Mouse (Mus musculus) MEL (cell line): ENCODE measurements around the gene Liph. TPM values are rescaled to one million over a fixed set of nuclear protein-coding genes. Genes with fewer than 3 reads are reported as not detected.

Experiments used
- DNase-seq: peaks from one replicate; pipeline ENCODE4 v3.0.0; 2011; ENCODE audit warnings: low read depth, low spot score
- H3K27ac ChIP-seq: 2 replicates; pipeline ENCODE4 v1.5.1; 2012; ENCODE audit warnings: low read depth, mild to moderate bottlenecking, control low read depth, low read length, moderate library complexity; ENCODE audit not compliant: control insufficient read depth
- H3K27me3 ChIP-seq, 2 experiments: fragments of 150-350 bp in 1 of 2; sonication (generic) in 1 of 2; 2 replicates each; pipeline ENCODE4 v1.6.1; 2012; ENCODE audit warnings: low read length in 2 of 2, mild to moderate bottlenecking in 2 of 2, improper control_type of control experiment in 1 of 2, moderate library complexity in 1 of 2; ENCODE audit not compliant: insufficient read depth in 2 of 2, control insufficient read depth in 1 of 2
- H3K36me3 ChIP-seq, 2 experiments: 2 replicates each; pipeline ENCODE4 v1.6.1; 2012 to 2014; ENCODE audit warnings: low read length in 2 of 2, improper control_type of control experiment in 1 of 2, inconsistent platforms in 1 of 2, mild to moderate bottlenecking in 1 of 2; ENCODE audit not compliant: insufficient read depth in 2 of 2, control insufficient read depth in 1 of 2
- H3K4me1 ChIP-seq, 2 experiments: fragments of 150-350 bp in 1 of 2; sonication (generic) in 1 of 2; 2 replicates each; pipeline ENCODE4 v1.6.1; 2012; ENCODE audit warnings: low read length in 2 of 2, improper control_type of control experiment in 1 of 2, mild to moderate bottlenecking in 1 of 2; ENCODE audit not compliant: insufficient read depth in 2 of 2, control insufficient read depth in 1 of 2
- H3K4me3 ChIP-seq, 2 experiments: fragments of 150-350 bp in 1 of 2; sonication (generic) in 1 of 2; 2 replicates each; pipeline ENCODE4 v1.5.1; 2012; ENCODE audit warnings: low read depth in 2 of 2, low read length in 2 of 2, mild to moderate bottlenecking in 2 of 2, moderate library complexity in 2 of 2, control low read depth in 1 of 2, improper control_type of control experiment in 1 of 2; ENCODE audit not compliant: control insufficient read depth in 1 of 2, insufficient read depth in 1 of 2
- H3K79me2 ChIP-seq: 2 replicates; pipeline ENCODE4 v1.6.1; 2012; ENCODE audit warnings: mild to moderate bottlenecking, low read length, moderate library complexity; ENCODE audit not compliant: control insufficient read depth, poor library complexity, insufficient read depth
- H3K9ac ChIP-seq: 2 replicates; pipeline ENCODE4 v1.6.1; 2012; ENCODE audit warnings: low read depth, mild to moderate bottlenecking, control low read depth, low read length, moderate library complexity; ENCODE audit not compliant: control insufficient read depth, poor library complexity, severe bottlenecking
- H3K9me3 ChIP-seq: fragments of 150-350 bp; sonication (generic); replicated peaks from 2 replicates; pipeline ENCODE4 v1.6.1; 2012; ENCODE audit warnings: mild to moderate bottlenecking, low read length, improper control_type of control experiment, moderate library complexity; ENCODE audit not compliant: insufficient read depth
- CHD2 ChIP-seq: IDR thresholded peaks from 2 replicates; pipeline ENCODE4 v1.6.1; 2011; ENCODE audit warnings: low read length, improper control_type of control experiment
- CTCF ChIP-seq, 3 experiments: IDR thresholded peaks in 2 of 3; conservative IDR thresholded peaks in 1 of 3; 2 replicates each; pipeline ENCODE4 v1.5.1; 2011 to 2012; ENCODE audit warnings: low read length in 3 of 3, low read depth in 2 of 3, mild to moderate bottlenecking in 2 of 3, improper control_type of control experiment in 1 of 3, inconsistent platforms in 1 of 3, mixed read lengths in 1 of 3, moderate library complexity in 1 of 3; ENCODE audit not compliant: control insufficient read depth in 1 of 3, insufficient read depth in 1 of 3, poor library complexity in 1 of 3, severe bottlenecking in 1 of 3
- EP300 ChIP-seq, 2 experiments: IDR thresholded peaks; 2 replicates each; pipeline ENCODE4 v1.6.1; 2011; ENCODE audit warnings: improper control_type of control experiment in 2 of 2, low read length in 2 of 2, low read depth in 1 of 2, mild to moderate bottlenecking in 1 of 2
- JUND ChIP-seq: IDR thresholded peaks from 2 replicates; pipeline ENCODE4 v1.6.1; 2011; ENCODE audit warnings: low read depth, mild to moderate bottlenecking, improper control_type of control experiment, low read length
- KAT2A ChIP-seq: conservative IDR thresholded peaks from 2 replicates; pipeline ENCODE4 v1.6.1; 2012; ENCODE audit warnings: low read depth, low read length, improper control_type of control experiment, inconsistent platforms
- MAFK ChIP-seq: IDR thresholded peaks from 2 replicates; pipeline ENCODE4 v1.6.1; 2011; ENCODE audit warnings: low read depth, mild to moderate bottlenecking, low read length, improper control_type of control experiment, borderline replicate concordance
- MAZ ChIP-seq: IDR thresholded peaks from 2 replicates; pipeline ENCODE4 v1.6.1; 2012; ENCODE audit warnings: low read depth, mild to moderate bottlenecking, inconsistent platforms, low read length, improper control_type of control experiment
- MEF2A ChIP-seq: IDR thresholded peaks from 2 replicates; pipeline ENCODE4 v1.6.1; 2014; ENCODE audit warnings: low read depth, mild to moderate bottlenecking, inconsistent platforms, low read length, improper control_type of control experiment; ENCODE audit not compliant: poor library complexity, insufficient replicate concordance, severe bottlenecking; ENCODE audit errors: extremely low read depth
- MYB ChIP-seq: IDR thresholded peaks from 2 replicates; pipeline ENCODE4 v1.6.1; 2011; ENCODE audit warnings: mild to moderate bottlenecking, low read depth, low read length, improper control_type of control experiment
- NELFE ChIP-seq: IDR thresholded peaks from 2 replicates; pipeline ENCODE4 v1.6.1; 2011; ENCODE audit warnings: low read depth, low read length, improper control_type of control experiment
- NRF1 ChIP-seq: IDR thresholded peaks from 2 replicates; pipeline ENCODE4 v1.6.1; 2014; ENCODE audit warnings: low read depth, mild to moderate bottlenecking, inconsistent platforms, low read length, improper control_type of control experiment, moderate library complexity; ENCODE audit not compliant: poor library complexity, insufficient read depth, severe bottlenecking
- POLR2AphosphoS2 ChIP-seq: IDR thresholded peaks from 2 replicates; pipeline ENCODE4 v1.6.1; 2011; ENCODE audit warnings: low read length, improper control_type of control experiment
- RAD21 ChIP-seq: IDR thresholded peaks from 2 replicates; pipeline ENCODE4 v1.6.1; 2011; ENCODE audit warnings: mild to moderate bottlenecking, low read depth, low read length, improper control_type of control experiment
- SIN3A ChIP-seq: IDR thresholded peaks from 2 replicates; pipeline ENCODE4 v1.6.1; 2012; ENCODE audit warnings: low read length, improper control_type of control experiment, inconsistent platforms
- SMC3 ChIP-seq: IDR thresholded peaks from 2 replicates; pipeline ENCODE4 v1.6.1; 2011; ENCODE audit warnings: low read depth, low read length, improper control_type of control experiment
- TCF12 ChIP-seq: IDR thresholded peaks from 2 replicates; pipeline ENCODE4 v1.6.1; 2014; ENCODE audit warnings: low read depth, mild to moderate bottlenecking, inconsistent platforms, low read length, improper control_type of control experiment, moderate library complexity
- UBTF ChIP-seq: IDR thresholded peaks from 2 replicates; pipeline ENCODE4 v1.6.1; 2012; ENCODE audit warnings: low read depth, mild to moderate bottlenecking, inconsistent platforms, low read length, improper control_type of control experiment, moderate library complexity, borderline replicate concordance; ENCODE audit not compliant: insufficient read depth
- ZC3H11A ChIP-seq: IDR thresholded peaks from 2 replicates; pipeline ENCODE4 v1.6.1; 2012; ENCODE audit warnings: low read depth, mild to moderate bottlenecking, inconsistent platforms, low read length, improper control_type of control experiment
- ZKSCAN1 ChIP-seq: IDR thresholded peaks from 2 replicates; pipeline ENCODE4 v1.6.1; 2012; ENCODE audit warnings: low read depth, mild to moderate bottlenecking, inconsistent platforms, low read length, improper control_type of control experiment, moderate library complexity
- ZMIZ1 ChIP-seq: IDR thresholded peaks from 2 replicates; pipeline ENCODE4 v1.6.1; 2012; ENCODE audit warnings: low read depth, mild to moderate bottlenecking, inconsistent platforms, low read length, improper control_type of control experiment, moderate library complexity
- polyA plus RNA-seq, 2 experiments: library from polyadenylated mRNA; stranded (reverse) in 1 of 2; unstranded in 1 of 2; fragments of >175 nt in 1 of 2; fragments of >200 nt in 1 of 2; gene quantifications; 2 replicates each; pipeline versions ENCODE4 v1.2.1 to v1.2.4; 2012; ENCODE audit warnings: low replicate concordance in 2 of 2, low read depth in 1 of 2; ENCODE audit not compliant: insufficient read length in 2 of 2, insufficient read depth in 1 of 2, missing spikeins in 1 of 2
- total RNA-seq: library from RNA; depleted of rRNA; stranded (reverse); fragments of 300-350 nt; gene quantifications from 2 replicates; pipeline ENCODE4 v1.2.3, GENCODE M21; 2012

The Liph gene
- total and polyA plus RNA-seq, 3 experiments = not detected

DNA sequence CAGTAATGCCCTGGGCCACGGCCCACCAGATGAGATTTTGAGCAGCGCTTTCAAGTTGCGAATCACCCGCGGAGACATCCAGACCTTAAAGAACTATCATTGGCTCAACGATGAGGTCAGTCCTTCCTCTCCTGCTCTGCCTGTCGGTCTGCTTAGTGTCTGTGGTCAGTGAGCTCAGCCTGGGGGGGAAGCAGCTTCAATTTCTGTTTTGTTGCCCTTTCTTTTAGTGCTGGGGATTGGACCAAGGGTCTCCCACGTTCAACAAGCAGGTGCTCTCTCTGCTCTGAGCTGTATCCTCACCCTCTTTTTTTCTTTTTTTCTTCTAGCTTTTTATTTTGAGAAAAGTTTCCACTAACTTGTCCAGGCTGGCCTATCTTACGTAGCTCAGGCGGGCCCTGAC lies 43.1 kb upstream of the Liph start:
- TF ChIP-seq RAD21 (no peak), ZMIZ1 (no peak), CTCF (IDR thresholded peaks at IDR 0.05 in 2 of 3, conservative IDR thresholded peaks at IDR 0.05 in 1 of 3; ENCODE audit: control insufficient read depth in 1 of 3, insufficient read depth in 1 of 3, low read depth in 2 of 3, low read length in 3 of 3, poor library complexity in 1 of 3, severe bottlenecking in 1 of 3) (no peak), NRF1 (no peak), SMC3 (no peak)
- Histone ChIP-seq H3K79me2 (no peaks in the 10 kb centered on the region), H3K9me3 (no peaks in the 10 kb centered on the region), H3K9ac (no peak overlapping the region), H3K36me3 (peaks cover 0 to 5% of the 10 kb centered on the region in 2 experiments; a peak in 3 of 4 replicates), H3K4me3 (no peak overlapping the region), H3K27ac (no peak overlapping the region), H3K27me3 (no peaks in the 10 kb centered on the region), H3K4me1 (no peaks in the 10 kb centered on the region)
- no peak for DNase-seq

DNA sequence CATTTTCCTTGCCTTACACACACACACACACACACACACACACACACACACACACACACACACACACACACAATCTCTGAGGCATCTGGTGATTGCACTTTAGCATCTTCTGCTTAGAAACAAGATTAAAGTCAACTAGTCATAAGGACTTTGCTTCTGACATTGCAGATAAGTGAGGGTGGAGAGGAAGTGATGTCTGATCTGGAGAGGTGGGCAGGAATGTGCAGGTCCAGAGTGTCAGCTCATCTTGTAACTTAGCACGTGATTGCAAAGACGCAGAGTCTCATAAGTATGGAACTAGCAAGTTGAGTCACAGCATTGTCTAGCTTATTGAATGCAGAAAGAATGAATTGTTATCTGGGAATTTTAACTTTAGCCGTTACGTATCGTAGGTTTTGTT lies 32.0 kb upstream of the Liph start:
- H3K79me2 ChIP-seq = no peaks in the 10 kb centered on the region

DNA sequence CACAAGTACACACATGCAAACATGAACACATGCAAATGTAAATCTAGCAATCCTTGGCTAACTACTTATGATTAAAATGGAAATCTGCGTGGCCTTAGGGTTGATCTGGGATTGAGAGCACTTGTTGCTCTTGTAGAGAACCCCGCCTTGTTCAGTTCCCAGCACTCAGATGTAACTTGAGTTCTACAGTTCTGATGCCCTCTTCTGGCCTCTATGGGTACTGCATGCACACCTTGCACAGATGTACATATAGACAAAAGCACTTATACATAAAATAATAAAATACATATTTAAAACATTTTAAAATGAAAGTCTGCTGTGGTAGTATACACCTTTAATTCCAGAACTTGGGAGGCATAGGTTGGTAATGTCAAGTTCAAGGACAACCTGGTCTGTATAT lies 26.7 kb upstream of the Liph start:
- Histone ChIP-seq H3K4me1 (peaks cover 0 to 4% of the 10 kb centered on the region in 2 experiments; a peak in 2 of 4 replicates), H3K9me3 (no peaks in the 10 kb centered on the region), H3K36me3 (peaks cover 7 to 32% of the 10 kb centered on the region in 2 experiments), H3K27ac (no peak overlapping the region), H3K4me3 (no peak overlapping the region), H3K27me3 (no peaks in the 10 kb centered on the region), H3K79me2 (no peaks in the 10 kb centered on the region), H3K9ac (no peak overlapping the region)
- DNase-seq = peak; percentile 73
- TF ChIP-seq JUND = no peak
- no peak for TF ChIP-seq TCF12
- TF ChIP-seq RAD21 = peak; percentile 36
- peak; percentile 42 for TF ChIP-seq SMC3
- TF ChIP-seq UBTF = no peak
- no peak for TF ChIP-seq SIN3A
- TF ChIP-seq MAZ = no peak
- peak; percentile 26 to 58 (median 48) for TF ChIP-seq CTCF (IDR thresholded peaks at IDR 0.05 in 2 of 3, conservative IDR thresholded peaks at IDR 0.05 in 1 of 3; ENCODE audit: control insufficient read depth in 1 of 3, insufficient read depth in 1 of 3, low read depth in 2 of 3, low read length in 3 of 3, poor library complexity in 1 of 3, severe bottlenecking in 1 of 3)
- no peak for TF ChIP-seq EP300 (IDR thresholded peaks at IDR 0.05; ENCODE audit: low read depth in 1 of 2, low read length in 2 of 2)
- no peak for TF ChIP-seq POLR2AphosphoS2
- no peak for TF ChIP-seq MEF2A
- no peak for TF ChIP-seq ZMIZ1
- TF ChIP-seq MAFK = no peak
- TF ChIP-seq MYB = no peak

More for the DNA sequence above, 32.0 kb upstream of the Liph start:
- H3K27ac ChIP-seq = no peak overlapping the region
- H3K4me1 ChIP-seq = peaks cover 3 to 4% of the 10 kb centered on the region in 2 experiments; a peak in 2 of 4 replicates
- H3K4me3 ChIP-seq = no peak overlapping the region
- H3K9me3 ChIP-seq = no peaks in the 10 kb centered on the region
- peak; percentile 32 for DNase-seq
- no peak overlapping the region for H3K9ac ChIP-seq
- H3K27me3 ChIP-seq = no peaks in the 10 kb centered on the region
- TF ChIP-seq MAFK = no peak
- no peak for TF ChIP-seq SMC3
- no peak for TF ChIP-seq ZC3H11A
- TF ChIP-seq NELFE = no peak
- no peak for TF ChIP-seq ZMIZ1
- no peak for TF ChIP-seq POLR2AphosphoS2
- TF ChIP-seq ZKSCAN1 = no peak
- no peak for TF ChIP-seq CHD2
- no peak for TF ChIP-seq UBTF
- no peak for TF ChIP-seq NRF1
- no peak for TF ChIP-seq KAT2A
- peaks cover 7 to 35% of the 10 kb centered on the region in 2 experiments for H3K36me3 ChIP-seq
